Mouse (Mus musculus): ENCODE measurements around the gene Scrn2.
A peak's percentile ranks its signal among the peaks of the same experiment; 100 is the strongest.

The Scrn2 gene

DNA sequence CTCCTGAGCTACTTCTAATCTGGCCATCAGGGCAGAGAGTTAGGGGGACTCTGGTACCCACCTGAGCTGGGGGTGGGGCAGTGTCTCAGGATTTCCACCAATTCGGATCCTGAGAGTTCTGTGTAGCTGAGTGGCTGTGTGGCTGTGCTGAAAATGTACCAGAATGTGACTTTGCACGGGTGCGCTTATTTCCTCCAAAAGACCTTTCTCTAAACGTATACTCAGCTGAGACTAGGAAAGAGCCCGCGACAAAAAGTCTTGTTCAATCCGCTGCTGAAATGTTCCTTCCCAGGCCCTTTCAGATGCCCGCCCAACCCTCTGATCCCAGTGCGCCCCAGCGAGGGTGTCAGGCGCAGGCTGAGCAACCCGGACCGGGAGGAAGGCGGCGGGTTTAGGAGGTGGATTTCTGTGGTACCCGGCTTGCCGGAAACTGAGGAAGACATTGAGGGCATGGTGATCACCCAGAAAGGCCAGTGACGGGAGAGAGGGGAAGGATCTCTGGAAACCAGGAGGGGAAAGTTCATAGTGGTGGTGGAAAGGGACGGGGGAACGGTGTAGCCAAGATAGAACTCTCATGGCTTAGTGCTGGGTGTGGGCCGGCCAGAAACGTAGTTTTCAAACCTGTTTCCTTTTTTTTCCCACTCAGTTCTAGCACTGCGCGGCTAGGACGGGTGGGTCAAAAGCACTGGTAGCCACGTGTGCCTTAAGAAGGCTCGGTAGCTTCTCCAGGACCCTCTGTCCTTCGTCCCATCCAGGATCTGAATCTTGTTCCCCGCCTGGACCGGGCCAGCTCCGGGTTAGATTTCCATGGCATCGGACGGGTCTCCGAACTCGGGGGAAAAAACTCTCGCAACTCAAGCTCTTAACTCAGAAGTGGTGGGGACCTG lies 11.8 kb upstream of the Scrn2 start:
- DNase-seq (ENCODE audit: low spot score): peak; percentile 13

DNA sequence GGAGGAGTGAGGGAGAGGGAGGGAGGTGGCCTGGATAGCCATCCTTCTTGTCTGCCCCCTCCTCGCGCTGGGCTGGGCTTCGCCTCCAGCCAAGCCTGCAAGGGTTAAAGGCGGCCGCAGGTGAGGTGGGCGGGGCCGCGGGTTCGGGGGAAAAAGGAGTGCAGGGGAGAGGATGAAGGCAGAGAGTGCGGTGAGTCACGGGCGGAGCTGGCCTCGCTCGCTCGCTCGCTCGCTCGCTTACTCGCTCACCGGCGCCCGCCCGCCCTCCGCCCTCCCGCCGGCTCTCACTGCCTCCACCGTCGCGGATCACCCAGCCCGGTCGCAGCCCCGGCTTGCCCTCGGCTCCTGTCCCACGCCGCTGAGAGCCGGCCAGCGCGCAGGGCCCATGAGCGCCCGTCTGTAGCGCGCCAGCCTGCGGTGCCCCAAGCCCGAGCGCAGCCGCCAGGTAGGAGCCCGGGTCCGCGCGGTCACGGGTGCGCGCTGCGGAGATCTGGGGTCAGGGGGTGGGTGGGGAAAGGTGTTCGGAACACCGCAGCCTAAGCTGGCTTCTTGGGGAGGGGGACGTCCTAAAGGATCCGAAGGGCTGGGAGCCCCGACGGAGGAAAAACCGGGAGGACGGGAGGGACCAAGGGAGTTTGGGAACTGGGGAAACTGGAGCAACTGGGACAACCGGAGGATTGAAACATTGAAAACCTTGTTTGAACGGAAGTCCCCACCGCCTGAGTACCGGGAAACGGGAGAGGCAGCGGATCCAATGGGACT lies 11.0 kb upstream of the Scrn2 start:
- peak; percentile 44 for DNase-seq (ENCODE audit: low spot score)

DNA sequence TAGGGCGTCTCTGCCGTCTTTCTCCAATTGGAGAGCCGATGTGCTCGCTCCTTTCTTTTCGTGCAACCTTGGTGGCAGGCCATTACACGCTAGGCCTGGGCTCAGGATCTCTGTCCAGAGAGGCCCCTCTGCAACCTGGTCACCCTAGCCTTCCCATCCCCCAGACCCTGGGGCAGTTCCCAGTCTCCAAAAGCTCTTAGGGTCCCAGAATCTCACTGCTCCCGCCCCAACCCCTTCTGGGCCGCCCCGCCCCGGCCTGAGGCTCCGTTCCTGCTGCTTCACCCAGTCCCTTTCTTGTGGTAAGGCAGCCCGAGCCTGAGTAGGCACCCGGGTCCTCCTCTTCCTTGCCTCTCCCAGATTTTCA lies 10.4 kb upstream of the Scrn2 start:
- DNase-seq (ENCODE audit: low spot score): no peak

DNA sequence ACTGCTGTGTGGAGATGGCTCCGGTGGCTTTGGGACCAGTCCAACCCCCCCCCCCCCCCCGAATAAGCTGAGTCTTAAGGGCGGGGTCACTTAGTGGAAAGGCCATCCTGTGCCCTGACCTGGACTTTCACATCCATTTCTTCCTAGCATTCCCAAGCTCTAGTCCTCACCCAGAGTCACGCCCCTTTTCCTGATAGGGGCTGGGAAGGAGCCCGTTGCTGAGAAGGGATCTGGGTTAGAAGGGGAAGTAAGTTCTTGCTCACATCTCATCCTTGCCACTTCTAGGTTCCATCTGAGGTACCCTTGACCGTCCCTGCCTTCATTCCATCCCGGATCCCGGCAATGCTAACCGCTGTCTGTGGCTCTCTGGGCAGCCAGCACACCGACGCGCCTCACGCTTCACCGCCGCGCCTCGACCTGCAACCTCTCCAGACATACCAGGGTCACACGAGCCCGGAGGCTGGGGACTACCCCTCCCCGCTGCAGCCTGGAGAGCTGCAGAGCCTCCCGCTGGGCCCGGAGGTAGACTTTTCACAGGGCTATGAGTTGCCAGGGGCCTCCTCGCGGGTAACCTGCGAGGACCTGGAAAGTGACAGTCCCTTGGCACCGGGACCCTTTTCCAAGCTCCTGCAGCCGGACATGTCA lies 8.5 kb upstream of the Scrn2 start:
- no peak for DNase-seq (ENCODE audit: low spot score)

DNA sequence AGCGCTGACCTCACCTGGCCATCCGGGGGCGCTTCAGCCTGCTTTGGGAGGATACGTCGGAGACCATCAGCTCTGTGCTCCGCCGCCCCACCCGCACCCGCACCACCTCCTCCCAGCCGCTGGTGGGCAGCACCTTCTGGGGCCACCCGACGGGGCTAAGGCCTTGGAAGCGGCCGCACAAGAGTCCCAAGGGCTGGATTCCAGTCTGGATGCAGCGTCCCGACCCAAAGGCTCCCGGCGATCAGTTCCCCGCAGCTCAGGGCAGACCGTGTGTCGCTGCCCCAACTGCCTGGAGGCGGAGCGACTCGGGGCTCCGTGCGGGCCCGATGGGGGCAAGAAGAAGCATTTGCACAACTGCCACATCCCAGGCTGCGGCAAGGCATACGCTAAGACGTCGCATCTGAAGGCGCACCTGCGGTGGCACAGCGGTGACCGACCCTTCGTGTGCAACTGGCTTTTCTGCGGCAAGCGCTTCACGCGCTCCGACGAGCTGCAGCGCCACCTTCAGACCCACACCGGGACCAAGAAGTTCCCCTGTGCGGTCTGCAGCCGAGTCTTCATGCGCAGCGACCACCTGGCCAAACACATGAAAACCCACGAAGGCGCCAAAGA lies 7.8 kb upstream of the Scrn2 start:
- DNase-seq (ENCODE audit: low spot score): peak; percentile 58

DNA sequence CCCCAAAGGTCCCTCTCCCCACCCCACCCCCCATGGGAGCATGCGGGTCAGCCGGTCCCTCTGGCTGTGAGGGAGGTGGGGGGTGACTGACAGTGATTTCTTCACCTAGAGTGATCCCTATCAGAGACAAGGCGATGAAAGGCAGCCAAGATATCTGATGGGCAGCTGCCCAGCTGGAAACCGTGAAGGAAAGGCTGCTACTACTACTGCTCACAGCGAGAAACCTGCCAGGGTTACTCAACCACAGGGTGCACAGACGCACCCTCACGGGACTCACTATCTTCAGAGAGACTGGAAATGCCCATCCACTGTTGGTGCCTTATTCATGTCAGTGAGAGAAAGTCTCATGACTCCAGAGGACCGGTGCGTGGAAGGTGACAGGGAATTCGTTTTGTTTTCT lies 4.8 kb upstream of the Scrn2 start:
- DNase-seq (ENCODE audit: low spot score): no peak

DNA sequence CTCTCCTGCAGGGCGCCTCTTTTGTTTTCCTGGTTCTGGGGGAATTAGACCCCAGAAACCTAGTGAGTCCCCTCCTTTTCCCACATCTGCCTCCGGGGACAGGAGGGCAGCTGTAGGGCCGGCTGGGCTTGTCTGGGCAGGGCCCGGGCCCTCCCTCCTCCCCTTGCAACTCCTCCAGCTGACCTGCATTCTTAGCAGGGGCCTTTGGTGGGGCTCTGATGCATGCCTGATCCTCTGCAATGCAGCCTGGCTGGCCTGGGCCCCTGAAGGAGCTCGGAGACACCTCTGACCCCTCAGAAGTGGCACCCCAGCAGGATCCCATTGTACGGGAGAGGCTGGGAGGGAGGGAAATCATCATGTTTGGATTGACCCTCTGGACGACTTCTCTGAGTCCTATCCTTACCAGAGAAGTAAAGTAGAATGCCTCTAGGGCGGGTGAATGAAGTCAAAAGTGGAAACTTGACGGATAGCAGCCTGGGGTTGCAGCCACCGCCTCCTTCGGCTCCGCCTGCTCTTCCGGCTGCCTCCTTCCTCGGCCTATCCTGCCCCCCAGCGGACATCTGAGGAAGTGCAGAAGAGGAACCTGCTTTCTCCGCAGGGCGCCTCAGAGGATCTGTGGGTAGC lies 3.9 kb upstream of the Scrn2 start:
- peak; percentile 78 for DNase-seq (ENCODE audit: low spot score)

DNA sequence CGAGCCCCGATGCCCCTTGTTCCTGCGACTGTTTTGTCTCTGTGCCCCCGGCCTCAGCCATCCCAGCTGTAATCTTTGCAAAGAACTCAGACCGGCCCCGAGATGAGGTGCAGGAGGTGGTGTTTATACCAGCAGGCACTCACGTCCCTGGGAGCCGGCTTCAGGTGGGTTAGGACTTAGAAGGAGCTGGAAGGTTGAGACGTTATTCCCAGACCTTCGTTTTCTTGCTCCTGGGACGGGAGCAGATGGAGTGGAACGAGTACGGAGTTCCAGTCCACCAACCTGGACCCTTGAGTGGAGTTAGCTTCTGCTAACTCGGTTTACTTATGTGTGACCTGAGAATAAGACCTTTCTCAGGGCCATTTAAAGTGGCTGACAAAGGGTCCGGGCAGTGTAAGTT lies 688 bp downstream of the Scrn2 start:
- DNase-seq (ENCODE audit: low spot score): no peak

DNA sequence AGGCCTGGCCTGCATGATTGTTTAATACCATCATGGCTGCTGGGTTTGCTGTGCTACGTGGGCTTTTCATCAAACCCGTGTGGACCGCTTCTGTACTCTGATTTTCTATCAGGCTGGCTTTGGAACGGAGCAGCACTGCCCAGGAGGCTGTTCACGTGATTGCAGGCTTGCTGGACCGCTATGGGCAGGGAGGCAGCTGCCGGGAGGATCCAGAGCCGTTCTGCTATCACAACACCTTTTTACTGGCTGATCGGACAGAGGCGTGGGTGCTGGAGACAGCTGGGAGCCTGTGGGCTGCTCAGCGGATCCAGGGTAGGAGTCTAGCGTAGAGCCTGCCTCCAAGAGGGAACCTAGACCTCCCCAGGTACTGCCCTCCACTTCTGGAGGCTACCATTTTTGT lies 2.2 kb downstream of the Scrn2 start:
- no peak for DNase-seq (ENCODE audit: low spot score)

DNA sequence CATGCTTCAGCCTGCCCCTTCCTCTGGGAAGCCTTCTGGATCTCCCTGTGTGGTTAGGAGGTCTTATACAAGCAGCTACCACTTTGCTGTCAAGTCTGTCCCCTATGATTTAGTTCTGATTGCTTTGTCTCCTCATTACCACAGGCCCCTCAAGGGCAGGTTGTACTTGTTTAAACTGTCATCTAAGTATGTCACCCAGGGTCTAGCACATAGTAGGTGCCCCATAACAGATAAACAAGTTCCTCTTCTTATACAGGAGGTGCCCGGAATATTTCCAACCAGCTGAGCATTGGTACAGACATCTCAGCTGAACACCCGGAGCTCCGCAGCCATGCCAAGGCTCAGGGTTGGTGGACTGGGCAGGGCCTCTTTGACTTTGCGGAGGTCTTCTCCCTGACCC lies 2.8 kb downstream of the Scrn2 start:
- DNase-seq (ENCODE audit: low spot score): no peak

DNA sequence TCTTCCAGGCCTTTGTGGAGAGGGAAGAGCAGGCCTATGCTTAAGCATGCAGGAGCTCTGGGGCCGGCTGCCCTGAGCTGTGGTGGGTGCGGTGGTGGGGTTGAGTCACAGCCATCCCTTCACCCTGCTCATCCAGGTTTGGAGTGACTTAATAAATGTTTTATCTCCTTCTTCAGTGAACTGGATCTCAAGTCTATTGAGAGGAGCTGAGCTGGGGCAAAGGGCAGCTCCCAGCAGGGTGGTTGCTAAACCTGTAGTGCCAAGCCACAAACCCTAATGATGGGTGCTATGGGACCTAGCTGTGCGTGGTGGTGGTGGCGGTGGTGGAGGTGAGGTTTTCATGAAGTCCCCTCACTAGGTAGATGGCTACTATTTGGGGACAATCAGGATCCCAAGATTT lies 4.0 kb downstream of the Scrn2 start:
- DNase-seq (ENCODE audit: low spot score): no peak

DNA sequence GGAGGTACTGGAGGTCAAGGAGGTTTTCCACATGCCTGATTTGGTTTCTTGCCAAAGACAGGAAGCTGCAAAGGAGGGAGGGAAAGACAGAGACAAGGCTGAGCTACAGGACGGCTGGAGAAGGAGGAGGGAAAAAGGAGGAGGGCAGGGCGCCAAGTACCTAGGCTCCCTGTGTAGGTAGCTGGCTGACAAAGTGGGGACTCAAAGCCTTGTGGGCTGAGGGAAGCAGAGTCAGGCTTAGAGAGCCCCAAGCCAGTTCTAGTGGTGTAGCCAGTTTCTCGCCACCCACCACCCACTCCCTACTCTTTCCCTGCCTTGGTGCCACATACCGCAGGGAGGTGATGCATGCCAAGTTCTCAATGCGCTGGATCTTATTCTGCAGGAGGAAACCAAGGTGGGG lies 6.4 kb downstream of the Scrn2 start:
- DNase-seq (ENCODE audit: low spot score): no peak

DNA sequence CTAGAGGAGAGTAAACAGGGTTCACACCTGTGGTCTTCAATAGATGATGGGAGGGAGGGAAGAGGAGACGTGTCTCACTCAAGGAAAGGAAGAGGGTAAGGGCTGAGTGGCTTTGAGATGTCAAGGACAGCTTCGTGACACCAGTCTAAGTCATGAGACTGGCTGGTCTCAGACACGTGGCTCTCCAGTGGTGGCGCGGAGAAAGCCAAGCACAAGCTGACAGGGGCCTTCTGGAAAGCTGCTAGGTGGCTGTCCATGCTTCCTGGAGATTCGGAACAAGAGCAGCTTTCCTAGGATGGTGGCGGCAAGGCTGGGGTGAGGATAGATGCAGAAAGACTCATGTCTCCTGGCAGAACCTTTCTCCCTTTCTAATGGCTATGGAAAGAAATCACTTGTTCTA lies 9.1 kb downstream of the Scrn2 start:
- DNase-seq (ENCODE audit: low spot score): no peak

DNA sequence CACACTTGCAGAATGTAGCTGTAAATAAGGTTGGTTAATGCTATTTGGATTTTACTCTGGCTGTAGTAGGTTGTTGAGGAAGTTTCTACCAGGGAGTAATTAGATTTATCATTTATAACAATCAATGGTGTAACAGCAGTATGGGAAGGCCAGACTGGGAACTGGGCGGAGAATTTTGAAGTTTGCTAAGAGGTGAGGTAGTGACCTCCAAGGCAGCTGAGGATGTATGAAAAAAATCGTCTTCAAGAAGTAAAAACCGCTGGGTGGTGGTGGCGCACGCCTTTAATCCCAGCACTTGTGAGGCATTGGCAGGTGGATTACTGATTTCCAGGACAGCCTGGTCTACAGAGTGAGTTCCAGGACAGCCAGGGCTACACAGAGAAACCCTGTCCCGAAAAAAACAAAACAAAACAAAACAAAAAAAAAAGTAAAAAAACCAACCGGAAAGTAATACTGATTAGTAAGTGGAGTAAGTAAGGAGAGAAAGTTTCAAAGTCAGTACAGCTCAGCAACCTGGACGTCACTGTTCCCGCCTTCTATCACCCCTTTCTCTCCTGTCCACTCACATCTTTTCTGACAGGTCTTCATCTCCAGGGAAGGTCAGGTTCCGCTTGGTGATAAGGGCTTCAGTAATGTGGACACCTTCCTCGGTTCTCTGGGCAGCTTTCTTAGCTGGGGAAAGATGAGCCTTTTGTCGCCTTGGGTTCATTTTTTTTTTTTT lies 10.7 kb downstream of the Scrn2 start:
- no peak for DNase-seq (ENCODE audit: low spot score)

DNA sequence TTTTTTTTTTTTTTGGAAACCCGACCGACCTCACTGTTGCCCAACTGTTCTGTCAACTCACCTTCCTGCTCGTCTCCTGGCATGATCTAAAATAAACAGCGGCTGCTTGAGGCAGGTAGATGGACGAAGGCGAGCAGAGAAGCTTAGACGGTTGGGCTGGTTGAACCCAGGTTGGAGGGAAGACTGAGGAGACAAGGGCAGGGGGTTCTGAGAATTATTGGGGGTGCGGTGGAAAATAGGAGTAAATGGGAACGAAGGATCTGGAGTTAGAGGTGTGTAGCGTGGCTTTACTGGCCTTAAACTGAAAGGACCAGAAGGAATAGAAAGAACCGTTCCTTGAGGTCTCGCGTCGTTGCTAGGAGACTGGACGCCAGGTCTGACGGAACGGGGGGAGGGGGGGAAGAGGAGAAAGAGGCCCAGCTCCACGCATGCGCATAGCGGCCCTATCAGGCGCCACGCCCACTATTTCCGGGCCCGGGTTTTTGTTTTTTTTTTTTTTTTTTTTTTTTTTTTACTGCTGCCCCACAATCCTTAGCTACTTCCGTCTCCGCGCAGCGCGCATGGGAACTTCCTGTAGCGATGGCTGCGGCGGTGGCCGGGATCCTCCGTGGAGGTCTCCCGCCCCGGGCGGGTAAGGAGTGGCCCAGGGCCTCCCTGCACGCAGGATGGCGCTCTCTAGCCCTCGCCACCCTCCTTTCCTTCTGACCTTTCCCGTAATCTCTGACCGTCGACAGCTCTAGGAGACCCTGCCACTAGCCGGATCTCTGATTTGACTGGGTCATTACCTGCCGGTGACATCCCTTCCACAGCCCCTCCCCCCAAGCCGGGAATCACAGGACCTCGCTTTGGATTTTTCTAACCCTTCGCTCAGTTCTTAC lies 11.5 kb downstream of the Scrn2 start, which contains the start of the genes Lrrc46 and Mrpl10:
TSS of gene Lrrc46 (minus strand) at position 386 of the 878 bp plus-strand sequence.
TSS of gene Mrpl10 (plus strand) at position 539 of the 878 bp plus-strand sequence.
- DNase-seq (ENCODE audit: low spot score): peak; percentile 92

DNA sequence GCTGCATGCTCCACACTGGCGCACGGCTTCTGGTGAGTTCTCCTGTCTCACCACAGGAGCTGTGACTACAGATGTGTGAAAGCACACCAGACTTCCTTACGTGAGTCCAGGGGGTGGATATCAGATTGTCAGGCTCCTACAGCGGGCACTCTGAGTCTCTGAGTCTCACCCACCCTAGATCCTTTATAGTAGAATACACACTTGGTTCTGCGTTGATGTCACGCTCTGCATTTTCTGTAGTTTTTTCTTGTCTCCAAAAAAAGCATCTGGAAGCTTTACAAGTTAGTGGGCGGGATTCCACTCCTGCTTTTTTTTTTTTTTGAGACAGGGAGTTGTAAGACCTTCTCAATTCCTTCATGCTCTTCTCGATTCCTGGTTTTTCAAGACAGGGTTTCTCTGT lies 15.2 kb downstream of the Scrn2 start:
- DNase-seq (ENCODE audit: low spot score): no peak

DNA sequence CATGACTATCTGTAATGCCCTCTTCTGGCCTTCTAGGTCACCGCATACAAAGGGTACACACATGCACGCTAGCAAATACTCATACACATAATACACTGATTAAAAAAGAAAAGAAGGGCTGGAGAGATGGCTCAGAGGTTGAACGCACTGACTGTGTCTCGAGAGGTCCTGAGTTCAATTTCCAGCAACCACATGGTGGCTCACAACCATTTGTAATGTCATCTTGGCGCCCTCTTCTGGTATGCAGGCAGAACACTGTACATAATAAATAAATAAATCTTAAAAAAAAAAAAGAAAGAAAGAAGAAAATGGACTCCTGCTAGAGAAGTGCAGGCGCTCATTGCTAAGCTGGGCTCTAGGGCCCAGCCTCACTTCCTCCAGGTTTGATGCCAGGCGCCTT lies 16.1 kb downstream of the Scrn2 start:
- DNase-seq (ENCODE audit: low spot score): no peak

DNA sequence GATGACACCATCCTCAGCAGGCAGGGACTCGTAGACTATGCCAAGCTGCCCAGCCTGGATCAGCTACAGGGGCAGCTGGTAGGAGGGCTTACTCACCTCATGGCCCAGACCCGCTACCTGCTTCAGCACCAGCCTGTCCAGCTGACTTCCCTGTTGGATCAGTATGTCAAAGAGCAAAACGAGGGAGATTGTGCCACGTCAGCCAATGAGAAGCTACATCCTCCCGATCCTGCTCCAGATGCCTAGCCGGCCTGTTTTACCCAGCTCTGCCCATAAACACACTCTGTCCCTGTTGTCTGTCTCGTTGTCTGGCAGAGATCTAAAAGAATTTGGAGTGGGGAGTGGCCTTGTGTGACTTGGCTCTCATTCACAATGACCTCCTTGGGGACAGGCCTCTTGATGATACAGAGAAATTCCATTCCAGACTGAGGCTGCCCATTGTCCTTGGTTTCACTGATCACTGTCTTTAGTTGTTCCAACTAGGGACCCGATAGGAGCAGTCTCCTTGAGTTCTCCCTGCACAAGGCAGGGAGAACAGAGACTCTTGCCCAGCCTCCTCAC lies 18.4 kb downstream of the Scrn2 start:
- no peak for DNase-seq (ENCODE audit: low spot score)

DNA sequence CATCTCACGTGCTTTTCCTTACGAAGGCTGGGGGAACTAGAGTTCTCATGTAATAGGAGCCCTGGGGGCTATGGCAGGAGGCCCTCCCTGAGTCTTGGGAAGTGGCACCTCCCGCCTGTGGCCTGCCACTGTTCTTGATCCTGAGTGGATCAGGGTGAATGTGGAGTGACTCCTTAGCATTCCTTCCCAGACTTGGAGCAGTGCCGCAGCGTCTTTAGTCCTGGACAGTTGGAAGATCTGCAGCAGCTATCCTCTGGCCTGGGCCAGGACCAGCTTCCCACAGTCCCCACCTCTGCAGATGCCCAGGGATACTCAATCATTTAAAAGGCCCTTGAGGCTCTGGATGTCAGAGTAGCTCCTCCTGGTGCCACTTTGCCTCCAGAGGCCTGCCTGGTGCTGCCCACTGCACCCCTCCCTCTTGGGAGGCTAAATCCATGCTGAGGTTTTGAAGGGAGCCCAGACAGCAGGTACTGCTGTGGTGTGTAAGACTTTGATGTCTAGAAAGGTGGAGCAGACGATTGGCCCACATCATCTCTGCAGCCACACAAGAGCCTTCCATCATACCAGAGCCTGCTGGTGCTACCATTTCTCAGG lies 19.9 kb downstream of the Scrn2 start:
- DNase-seq (ENCODE audit: low spot score): no peak
